Mouse (Mus musculus) common myeloid progenitor, adult 5-6 weeks (primary cell): ENCODE data around the gene Hist3h2a. TPM values are rescaled to one million over a fixed set of nuclear protein-coding genes. Genes with fewer than 3 reads are reported as not detected.

Source experiments
- ATAC-seq: replicated peaks from 2 replicates; pipeline ENCODE4 v1.8.0; 2016; ENCODE audit warnings: low read depth, mild to moderate bottlenecking, moderate TSS enrichment, inconsistent platforms; ENCODE audit not compliant: poor library complexity, severe bottlenecking
- total RNA-seq: library from RNA; stranded (forward); fragments of 200-1000, 187-1606 nt; gene quantifications from 2 replicates; pipeline ENCODE4 v1.2.3, GENCODE M21; 2017

Hist3h2a gene
- total RNA-seq, 1 experiment from 2014 or later: 229 TPM

DNA sequence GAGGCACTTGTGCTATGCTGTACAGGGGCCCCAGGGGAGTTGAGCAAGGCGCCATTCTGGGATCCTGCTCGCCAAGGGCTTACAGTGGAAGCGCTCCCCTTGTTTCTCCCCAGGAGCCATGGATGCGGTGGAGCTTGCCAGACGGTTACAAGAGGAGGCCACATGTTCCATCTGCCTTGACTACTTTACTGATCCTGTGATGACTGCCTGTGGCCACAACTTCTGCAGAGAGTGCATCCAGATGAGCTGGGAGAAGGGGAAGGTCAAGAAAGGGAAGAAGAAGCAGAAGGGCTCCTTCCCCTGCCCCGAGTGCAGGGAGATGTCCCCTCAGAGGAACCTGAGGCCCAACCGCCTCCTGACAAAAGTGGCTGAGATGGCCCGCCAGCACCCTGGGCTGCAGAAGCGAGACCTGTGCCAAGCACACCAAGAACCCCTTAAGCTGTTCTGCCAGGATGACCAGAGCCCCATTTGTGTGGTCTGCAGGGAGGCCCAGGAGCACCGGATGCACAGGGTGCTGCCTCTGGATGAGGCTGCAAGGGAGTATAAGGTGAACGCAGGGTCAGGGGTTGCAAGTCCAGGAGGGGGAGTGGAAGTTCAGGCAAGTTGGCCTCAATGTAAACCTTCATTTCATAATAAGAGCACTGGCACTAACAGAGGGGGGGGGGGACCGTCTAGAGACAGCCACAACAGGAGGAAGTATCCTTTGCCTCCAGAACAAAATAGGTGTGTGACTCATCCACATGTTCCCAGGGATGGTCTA lies 10.7 kb downstream of the Hist3h2a start:
- ATAC-seq: 0 out of 2 replicates have a peak, but pooled peaks have one; percentile 13

DNA sequence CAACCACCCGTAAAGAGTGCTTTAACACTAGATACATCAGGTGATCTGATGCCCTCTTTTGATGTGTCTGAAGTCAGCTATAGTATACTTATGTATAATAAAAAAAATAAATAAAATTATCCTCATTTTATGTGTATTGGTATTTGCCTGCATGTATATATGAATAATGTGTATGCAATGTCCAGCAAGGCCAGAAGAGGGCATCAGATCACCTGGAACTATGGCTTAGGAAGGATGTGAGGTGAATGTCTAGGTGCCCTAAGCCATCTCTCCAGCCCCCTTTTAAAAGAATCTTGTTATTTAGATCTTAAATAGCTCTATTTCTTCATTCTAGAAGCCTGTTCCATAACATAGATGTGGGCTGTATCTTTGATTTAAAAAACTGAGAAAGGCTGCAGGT lies 12.9 kb downstream of the Hist3h2a start:
- ATAC-seq: 0 out of 2 replicates have a peak, but pooled peaks have one; percentile 34

DNA sequence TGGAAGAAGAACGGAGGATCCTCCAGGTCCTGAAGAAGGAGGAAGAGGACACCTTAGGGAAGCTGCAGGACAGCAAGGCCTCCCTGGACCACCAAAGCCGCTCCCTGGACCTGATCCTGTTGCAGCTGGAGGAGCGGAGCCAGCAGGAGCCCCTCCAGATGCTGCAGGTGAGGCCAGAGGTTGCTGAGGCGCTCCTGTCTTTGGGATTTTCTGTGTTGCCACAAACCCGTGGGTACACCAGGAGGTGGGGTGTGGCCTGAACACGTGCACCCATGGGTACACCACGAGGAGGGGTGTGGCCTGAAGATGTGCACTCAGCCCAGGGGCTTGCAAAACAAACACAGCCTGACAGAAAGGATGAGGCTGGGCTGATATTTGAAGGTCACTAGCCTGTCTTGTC lies 14.1 kb downstream of the Hist3h2a start:
- ATAC-seq: no peak

DNA sequence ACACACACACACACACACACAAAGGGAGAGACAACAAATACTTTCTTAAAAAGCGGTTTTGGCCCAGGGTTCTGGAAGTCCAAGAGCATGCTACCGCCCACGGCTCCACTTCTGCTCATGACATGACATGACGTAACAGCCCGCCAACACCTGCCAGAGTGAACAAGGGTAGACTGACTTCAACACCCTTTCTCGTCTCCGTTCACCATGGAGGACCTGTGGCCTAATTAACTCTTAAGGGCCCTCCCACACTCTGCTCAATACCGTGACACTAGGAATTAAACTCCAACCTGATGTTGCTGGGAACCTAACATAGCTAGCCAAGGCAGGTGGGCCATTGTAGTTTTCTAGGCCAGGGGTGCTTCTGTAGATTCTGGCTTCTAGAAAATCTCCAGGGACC lies 14.5 kb downstream of the Hist3h2a start:
- no peak for ATAC-seq

DNA sequence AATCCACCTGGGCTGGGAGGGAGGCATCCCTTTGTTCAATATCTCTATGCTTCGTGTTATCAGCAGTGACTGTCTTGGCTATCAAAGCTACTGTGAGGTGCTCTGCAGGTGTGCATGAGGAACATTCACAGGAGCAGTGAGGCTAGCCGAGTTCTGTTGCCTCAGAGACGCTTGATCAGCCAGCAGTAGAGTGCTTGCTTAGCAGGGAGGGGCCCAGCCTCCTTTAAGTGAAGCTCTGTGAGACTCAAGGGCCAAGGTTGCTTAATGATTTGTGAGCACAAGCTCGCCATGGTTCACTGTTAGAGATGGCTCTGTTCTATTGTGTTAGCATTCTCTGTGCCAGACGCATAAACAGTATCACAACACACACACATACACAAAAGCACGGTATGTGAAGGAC lies 15.2 kb downstream of the Hist3h2a start:
- ATAC-seq: no peak

DNA sequence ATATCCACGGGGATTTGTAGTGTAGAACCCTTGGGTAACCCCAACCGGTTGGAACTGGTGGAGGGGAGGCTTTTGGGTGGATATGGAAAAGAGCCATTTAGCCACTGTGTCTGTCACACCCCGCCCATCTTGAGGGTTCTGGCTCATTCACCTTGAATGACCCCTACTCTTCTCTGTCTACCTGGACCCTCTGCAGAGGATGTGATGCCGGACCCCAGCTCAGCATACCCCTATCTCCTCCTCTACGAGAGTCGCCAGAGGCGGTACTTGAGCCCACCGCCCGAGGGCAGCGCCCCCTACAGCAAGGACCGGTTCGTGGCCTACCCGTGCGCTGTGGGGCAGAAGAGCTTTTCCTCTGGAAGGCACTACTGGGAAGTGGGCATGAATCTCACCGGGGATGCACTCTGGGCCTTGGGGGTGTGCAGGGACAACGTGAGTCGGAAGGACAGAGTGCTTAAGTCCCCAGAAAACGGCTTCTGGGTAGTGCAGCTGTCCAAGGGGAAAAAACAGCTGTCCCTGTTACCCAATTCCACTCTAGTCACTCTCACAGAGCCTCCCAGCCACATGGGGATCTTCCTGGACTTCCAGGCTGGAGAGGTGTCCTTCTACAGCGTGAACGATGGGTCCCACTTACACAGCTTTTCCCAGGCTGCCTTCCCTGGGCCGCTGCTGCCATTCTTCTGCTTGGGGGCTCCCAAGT lies 16.5 kb downstream of the Hist3h2a start:
- ATAC-seq: no peak

DNA sequence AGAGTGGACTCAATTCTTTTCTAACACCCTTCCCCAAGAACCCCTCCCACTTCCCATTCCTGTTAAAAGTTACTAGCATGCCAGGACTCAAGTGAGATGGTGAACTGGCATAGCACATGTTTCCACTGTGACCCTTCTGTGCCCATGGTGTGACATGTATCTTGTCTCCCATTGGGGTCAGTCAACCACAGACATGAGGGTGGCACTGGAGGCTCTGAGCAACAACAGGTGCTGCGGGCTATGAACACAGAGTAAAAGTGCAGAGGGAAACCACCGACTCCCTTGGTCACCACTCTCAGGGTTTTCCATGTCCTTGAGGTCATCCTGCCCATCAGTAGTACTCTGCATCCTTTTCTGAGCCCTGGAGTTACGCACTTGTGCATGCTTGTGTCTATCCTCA lies 17.3 kb downstream of the Hist3h2a start:
- no peak for ATAC-seq

DNA sequence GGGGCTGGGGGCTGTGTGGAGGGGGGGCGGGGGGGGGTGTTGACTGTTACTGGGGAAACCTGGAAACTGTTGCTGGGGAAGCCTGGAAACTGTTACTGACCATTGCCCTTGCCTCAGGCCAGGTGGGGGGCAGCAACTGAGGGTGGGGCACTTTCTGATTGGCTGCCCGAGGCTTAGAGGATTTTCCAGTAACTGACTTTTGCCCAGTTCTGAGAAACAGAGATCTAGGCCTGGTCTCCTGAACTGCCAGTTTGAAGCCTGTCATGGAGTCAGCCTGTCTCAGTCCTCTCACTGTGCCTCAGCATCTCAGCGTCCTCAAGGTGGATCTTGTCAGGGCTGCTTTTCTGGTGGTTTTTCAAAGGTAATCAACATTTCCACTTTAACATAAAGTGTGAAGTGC lies 19.9 kb downstream of the Hist3h2a start:
- ATAC-seq: no peak

DNA sequence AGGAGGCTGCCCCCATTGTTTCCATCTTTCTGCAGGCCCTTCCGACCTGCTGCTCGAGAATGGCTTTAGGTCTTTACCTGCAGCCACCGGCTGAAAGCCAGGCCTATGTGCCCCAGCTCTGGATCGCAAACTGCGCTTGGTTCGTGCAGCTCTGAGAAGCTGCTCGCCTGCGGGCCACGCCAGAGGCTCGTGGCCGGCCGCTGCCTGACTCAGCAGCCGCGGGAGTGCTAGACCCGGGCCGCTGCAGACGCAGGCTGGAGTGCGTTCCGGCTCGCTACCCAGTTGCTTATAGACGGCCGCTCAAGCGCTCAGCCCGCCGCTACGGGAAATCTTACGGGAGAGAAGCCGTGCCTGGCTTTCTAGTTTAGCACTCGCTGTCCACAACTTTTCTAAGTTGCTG lies 22.7 kb downstream of the Hist3h2a start:
- peak; percentile 26; the same call in 1 of the 2 replicates for ATAC-seq

DNA sequence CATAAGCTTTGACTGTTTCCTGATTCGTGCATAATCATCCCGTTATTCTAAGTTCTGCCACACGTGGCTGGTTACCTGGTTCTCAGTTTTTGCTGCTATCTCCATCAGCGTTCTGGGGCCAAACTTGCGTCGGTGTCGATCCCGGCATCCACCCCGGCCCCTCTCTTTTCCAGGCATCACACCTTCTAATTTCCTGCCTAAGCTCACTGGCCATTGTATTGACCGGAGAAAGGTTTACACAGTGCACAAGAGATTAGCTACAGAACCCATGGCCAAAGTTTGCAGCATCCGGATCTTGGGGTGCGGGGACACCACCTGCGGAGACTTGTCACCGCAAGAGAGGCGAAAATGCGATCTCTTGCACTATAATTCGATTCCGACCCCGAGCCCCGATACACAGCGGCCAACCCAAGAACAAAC lies 23.1 kb downstream of the Hist3h2a start:
- peak; percentile 9; the same call in 1 of the 2 replicates for ATAC-seq

DNA sequence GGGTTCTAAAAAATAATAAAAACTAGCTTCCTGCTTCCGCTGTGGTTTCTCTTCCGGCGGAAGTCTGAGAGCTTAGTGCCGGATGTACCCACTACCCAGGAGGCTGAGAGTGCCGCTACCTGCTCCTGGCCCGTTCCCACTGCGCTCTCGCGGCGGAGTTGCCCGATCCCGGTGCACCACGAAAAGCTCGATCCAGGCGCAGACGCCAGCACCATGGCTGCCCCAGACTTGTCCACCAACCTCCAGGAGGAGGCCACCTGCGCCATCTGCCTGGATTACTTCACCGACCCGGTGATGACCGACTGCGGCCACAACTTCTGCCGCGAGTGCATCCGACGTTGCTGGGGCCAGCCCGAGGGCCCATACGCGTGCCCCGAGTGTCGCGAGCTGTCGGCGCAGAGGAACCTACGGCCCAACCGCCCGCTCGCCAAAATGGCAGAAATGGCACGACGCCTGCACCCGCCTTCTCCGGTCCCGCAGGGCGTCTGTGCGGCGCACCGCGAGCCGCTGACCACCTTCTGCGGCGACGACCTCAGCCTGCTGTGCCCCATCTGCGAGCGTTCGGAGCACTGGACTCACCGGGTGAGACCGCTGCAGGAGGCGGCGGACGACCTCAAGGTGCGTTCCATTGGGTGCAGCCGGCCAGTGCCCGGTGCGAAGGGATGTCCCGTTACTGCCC lies 23.7 kb downstream of the Hist3h2a start, which contains the start of gene Trim11:
Gene Trim11 (plus strand): TSS at position 67 of the 679 bp plus-strand sequence.
- ATAC-seq: peak; percentile 41

DNA sequence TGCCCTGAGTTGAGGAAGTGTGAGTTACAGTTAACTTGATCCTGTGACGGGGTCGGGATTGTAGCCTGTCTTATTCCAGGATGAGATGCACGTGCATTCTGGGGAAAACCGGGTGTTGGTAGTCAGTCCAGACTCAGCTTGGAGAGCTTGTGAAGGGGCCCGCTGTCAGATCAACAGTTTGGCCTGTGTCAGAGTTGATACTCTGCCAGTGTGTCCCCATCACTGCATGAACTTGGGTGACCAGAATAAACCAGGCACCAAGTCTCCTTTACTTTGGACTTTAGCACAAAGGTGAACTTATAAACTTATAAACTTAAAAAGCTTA lies 24.2 kb downstream of the Hist3h2a start:
- ATAC-seq: no peak

DNA sequence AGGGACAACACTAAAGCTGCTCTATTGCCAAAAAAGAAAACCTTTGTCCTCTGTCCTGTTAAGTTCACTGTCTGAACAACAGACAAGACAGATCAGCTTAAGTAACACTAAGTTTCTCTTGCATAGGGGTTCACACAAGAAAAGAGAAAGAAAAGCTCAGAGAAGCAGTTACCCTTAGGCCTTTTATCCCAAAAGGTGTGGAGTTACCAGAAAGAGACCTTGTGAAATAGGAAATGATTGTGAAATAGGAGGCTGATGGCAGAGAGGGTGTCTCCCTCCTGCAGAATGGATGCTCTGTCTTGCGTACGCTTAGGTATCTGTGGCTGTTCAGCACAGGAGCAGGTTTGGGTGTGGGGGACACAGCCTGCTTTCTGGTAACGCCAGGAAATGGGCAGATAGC lies 24.7 kb downstream of the Hist3h2a start:
- no peak for ATAC-seq

DNA sequence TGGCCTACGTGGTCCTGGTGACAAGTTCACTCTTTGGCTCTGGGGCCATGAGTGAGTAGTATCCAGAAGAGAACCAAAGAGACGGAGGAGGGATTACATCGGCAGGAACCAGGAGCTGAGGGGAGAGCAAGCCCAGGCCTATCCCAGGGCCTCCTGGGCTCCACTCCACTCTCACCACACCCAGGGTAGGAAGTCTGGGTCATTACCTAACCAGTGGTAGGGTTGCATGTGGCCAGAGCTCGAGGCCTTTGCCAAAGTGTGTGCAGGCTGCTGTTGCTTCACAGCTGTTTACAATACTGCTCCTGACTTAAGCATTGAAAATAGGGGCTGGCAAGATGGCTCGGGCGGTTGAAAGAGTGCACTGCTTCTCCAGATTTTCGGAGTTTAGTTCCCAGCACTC lies 25.2 kb downstream of the Hist3h2a start:
- ATAC-seq: 0 out of 2 replicates have a peak, but pooled peaks have one; percentile 16

DNA sequence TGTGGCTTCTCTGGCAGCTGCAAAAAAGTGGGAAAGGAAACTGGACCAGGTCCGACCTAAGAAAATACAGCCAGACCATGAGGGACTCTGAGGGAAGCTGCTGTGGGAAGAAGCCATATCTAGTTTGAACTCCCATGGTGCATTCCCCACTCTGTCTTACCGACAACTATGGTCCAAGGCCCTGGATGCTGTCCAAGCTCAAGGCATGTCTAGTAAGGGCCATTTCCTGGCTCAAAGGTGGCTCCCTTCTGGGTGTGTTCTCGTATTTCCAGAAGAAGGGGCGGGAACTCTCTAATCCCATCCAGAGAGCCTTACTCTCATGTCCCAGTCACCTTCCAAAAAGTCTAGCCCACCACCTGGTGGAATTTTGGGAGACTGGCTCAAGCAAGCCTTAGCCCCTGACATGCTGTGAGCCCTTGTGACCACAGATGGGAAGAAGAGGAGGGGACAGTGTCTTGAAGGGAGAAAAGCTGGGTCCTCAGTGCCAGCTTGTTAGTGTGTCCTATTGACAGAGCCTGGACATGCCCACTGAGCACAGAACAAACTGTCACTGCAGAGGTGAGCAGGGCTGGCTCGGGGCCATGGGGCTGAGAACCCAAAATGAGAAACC lies 26.0 kb downstream of the Hist3h2a start:
- ATAC-seq: no peak

DNA sequence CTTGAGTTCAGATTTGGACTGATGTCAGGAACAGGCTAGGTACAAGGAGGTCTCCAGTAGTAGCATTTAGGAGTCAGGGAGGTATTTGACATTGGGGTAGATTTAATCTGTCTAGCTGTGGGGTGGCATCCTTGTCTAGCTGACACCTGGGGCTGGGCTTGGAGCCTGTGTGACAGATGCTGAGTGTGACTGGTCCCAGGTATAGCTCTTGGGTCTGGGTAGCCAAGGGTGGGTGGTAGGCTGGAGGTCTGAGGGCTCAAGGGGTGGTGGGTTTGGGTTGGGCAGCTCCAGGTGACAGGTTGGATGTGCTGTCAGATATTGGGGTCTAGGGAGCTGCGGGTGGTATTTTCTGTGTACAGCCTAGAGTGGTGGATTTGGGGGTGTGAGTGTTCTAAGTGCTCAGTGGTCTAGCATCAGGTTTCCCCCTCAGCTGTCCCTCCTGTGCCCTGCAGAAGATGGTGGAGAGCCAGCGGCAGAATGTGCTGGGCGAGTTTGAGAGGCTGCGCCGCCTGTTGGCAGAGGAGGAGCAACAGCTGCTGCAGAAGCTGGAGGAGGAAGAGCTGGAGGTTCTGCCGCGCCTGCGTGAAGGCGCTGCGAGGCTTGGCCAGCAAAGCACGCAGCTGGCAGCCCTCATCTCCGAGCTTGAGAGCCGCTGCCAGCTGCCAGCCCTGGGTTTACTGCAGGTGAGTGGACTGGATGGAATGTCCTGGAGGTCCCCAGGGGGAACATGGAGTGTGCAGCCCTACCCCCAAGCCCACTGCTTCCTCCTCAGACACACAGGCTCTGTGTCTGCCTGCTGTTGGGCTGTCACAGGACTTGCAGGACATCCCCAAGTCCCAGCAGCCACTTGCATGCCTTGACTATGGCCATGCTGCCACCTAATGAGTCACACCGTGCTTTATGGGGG lies 27.3 kb downstream of the Hist3h2a start:
- peak; percentile 45 for ATAC-seq

DNA sequence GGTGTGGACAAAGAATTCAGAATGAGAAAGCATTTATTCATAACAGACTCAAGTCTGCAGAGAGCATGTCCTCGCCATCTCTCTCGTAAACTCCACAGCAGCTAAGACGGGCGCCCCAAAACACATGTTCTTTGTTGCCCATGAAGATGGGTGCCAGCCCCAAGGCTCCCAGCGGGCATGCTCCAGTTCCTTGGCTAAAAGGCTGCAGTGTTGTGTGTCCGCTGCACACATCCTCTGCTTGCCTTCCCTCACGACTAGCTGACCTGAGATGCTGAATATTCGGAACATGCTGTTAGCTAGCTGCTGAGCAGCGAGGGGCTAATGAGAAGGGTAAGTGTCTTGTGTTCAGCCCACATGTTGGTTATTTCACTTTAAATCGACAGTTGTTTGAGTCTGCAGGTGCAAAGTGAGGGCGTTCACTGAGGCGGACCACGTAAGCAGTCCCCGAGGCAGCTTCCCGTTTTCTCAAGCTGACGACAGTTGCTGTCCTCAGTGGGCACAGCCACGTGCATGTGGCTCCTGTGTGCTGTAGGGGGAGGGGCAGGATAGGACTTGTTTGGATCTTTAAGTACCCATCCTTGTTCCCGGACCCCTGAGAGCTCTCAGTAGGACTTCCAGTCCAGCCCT lies 28.1 kb downstream of the Hist3h2a start:
- peak; percentile 50 for ATAC-seq

DNA sequence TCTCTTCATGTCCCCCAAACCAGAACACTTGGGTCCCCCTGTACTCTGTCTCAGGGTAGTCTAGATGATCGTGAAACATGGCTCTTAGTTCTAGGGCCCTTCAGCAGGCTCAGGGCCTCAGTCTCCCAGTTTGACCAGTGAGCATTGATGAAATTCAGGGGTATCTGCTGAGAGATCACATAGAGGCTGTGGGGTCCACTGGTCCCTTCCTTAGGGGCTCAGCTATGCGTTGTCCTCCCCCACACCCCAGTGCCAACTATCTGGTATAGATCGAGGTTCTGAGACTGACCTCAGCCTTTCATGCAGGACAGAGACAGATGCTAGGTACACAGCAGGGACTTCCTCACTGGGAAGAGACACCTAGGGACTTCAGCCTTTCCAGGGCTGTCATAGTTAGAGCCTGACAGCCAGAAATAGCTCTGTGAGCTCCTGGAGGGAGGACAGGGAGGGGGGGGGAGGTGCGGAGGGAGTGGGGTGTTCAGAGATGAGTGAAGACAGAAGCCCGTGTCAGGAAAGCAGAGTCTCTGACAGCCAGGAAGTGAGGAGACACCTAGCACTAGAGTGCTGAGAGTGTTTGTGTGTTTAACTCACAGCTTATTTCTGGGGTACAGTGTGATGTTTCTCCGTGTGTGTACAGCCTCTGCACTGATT lies 29.3 kb downstream of the Hist3h2a start:
- no peak for ATAC-seq

DNA sequence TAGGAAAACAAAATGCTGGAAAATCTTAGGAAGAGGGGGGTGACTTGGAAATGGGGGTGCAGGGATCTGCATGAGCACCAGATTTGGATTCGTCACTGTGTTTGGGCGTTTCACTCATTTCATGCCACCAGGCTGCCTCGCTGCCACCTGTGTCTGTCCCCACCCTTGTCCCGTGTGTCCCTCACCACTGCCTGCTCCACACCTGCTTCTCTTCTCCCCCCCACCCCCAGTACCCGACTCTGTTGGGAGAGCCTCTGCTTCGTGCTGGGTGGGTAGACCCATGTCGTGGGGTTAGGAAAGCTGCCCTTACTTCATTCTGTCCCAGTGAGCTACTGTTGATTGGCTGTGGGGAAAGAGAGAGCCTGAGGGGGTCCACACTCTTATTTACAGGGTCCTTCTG lies 30.2 kb downstream of the Hist3h2a start:
- no peak for ATAC-seq
